Mouse (Mus musculus): ENCODE data around the gene Iqcd.

- TF ChIP-seq CTCF (IDR thresholded peaks at IDR 0.05; ENCODE audit: borderline replicate concordance, insufficient read depth, low read length) (no peak), POLR2A (IDR thresholded peaks at IDR 0.05; ENCODE audit: low read depth, low read length) (no peak)
These were observed 60.6 kb downstream of the Iqcd start for GRCm38 (mm10) chr5:120649374-120649933.

Measured in embryonic fibroblast, embryonic 13.5 days (primary cell).